Mouse (Mus musculus): Measurements from ENCODE around the gene Card14.

GRCm38 (mm10) chr11:119347125-119347524, 39.6 kb downstream of the Card14 start:
- TF ChIP-seq CTCF (IDR thresholded peaks at IDR 0.05; ENCODE audit: insufficient read depth, low read depth, low read length) (no peak), POLR2A (IDR thresholded peaks at IDR 0.05; ENCODE audit: insufficient read depth, low read depth, low read length) (no peak)

Data from olfactory bulb, adult 2 months (tissue).